Mouse (Mus musculus): ENCODE data around the gene Lrrc7. TPM values are rescaled to one million over a fixed set of nuclear protein-coding genes. Genes with fewer than 3 reads are reported as not detected.

Lrrc7 gene
- polyA plus RNA-seq, 1 experiment = not detected

DNA sequence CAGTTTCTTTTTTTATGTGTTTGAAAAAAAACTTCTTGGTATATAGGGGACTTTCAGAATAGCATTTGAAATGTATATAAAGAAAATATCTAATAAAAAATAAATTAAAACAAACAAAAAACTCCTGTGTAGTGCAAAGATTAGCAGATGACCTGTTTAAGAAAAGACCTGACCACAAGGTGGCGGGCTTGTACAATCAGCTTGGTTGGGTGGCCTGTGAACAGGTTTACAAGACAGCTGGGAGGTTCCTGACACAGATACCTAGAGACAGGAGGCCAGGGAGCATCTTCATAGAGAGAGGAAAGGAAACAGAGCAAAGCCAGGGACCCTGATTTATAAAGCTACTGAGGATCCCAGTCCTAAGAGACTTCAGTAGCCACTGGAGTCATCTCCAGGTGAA is 186.1 kb downstream of the Lrrc7 start:
- TF ChIP-seq CTCF (IDR thresholded peaks at IDR 0.05; ENCODE audit: extremely low read depth, insufficient read length, insufficient replicate concordance, low read depth, low read length) (no peak), POLR2A (IDR thresholded peaks at IDR 0.05; ENCODE audit: low read depth, low read length) (no peak)
- H3K36me3 ChIP-seq (ENCODE audit: control insufficient read depth, insufficient read depth, low read length) = no peaks in the 10 kb centered on the region
- no peaks in the 10 kb centered on the region for H3K4me1 ChIP-seq (ENCODE audit: control insufficient read depth, insufficient read depth, insufficient read length, low read length)
- H3K27me3 ChIP-seq (ENCODE audit: control insufficient read depth, insufficient read depth, low read length) = no peaks in the 10 kb centered on the region
- H3K4me3 ChIP-seq (ENCODE audit: low read depth, low read length) = no peak overlapping the region
- H3K27ac ChIP-seq (ENCODE audit: insufficient read depth, low read depth, low read length) = no peak overlapping the region
- 9% methylated on average over 1 of the region's 1 CpGs for WGBS

DNA sequence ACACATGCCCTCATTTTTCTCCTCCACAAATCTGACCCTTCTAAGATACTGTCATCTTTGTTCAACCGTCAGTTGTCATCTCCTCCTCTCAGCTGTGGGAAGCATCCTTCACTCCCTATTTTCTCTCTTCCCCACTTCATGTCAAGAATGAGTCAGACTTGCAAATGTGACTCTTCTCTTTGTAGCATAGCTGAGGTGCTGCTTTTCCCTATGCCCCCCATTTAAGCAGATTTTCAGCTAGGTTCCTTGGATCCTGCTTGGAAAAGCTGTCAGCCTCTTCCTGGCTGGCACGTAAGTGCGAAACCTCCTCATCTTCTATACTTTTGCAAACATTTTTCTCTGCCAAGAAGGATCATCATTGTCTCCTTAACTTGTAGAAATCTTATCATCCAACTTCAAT is 192.9 kb downstream of the Lrrc7 start:
- no peak overlapping the region for H3K4me3 ChIP-seq (ENCODE audit: low read depth, low read length)
- no peaks in the 10 kb centered on the region for H3K4me1 ChIP-seq (ENCODE audit: control insufficient read depth, insufficient read depth, insufficient read length, low read length)
- WGBS = 89% methylated on average over 3 of the region's 3 CpGs
- TF ChIP-seq CTCF (IDR thresholded peaks at IDR 0.05; ENCODE audit: extremely low read depth, insufficient read length, insufficient replicate concordance, low read depth, low read length) = no peak
- TF ChIP-seq POLR2A (IDR thresholded peaks at IDR 0.05; ENCODE audit: low read depth, low read length) = no peak
- no peak overlapping the region for H3K27ac ChIP-seq (ENCODE audit: insufficient read depth, low read depth, low read length)
- H3K36me3 ChIP-seq (ENCODE audit: control insufficient read depth, insufficient read depth, low read length) = no peaks in the 10 kb centered on the region
- H3K27me3 ChIP-seq (ENCODE audit: control insufficient read depth, insufficient read depth, low read length) = no peaks in the 10 kb centered on the region

DNA sequence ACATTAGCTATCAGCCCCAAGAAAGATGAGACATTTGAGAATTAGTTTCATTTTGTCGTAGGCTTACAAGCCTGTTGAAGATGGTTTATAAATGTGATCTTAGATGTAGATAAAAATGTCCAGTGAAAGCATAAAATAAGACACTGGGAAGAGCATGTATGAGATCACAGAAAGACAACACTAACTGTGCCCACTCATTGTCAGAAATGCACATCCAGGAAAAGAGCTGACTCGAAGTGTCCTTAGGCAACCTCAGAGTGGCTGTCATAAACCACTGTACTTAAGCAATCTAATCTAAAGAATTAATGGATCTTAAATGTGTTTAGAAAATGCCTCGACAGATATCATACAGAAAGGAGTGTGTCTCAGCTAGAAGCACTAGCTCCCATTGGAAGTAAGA is 196.2 kb downstream of the Lrrc7 start:
- no peaks in the 10 kb centered on the region for H3K36me3 ChIP-seq (ENCODE audit: control insufficient read depth, insufficient read depth, low read length)
- H3K4me1 ChIP-seq (ENCODE audit: control insufficient read depth, insufficient read depth, insufficient read length, low read length) = no peaks in the 10 kb centered on the region
- 55% methylated on average over 3 of the region's 3 CpGs for WGBS
- TF ChIP-seq POLR2A (IDR thresholded peaks at IDR 0.05; ENCODE audit: low read depth, low read length) (no peak), CTCF (IDR thresholded peaks at IDR 0.05; ENCODE audit: extremely low read depth, insufficient read length, insufficient replicate concordance, low read depth, low read length) (no peak)
- H3K27me3 ChIP-seq (ENCODE audit: control insufficient read depth, insufficient read depth, low read length) = no peaks in the 10 kb centered on the region
- no peak overlapping the region for H3K4me3 ChIP-seq (ENCODE audit: low read depth, low read length)
- H3K27ac ChIP-seq (ENCODE audit: insufficient read depth, low read depth, low read length) = no peak overlapping the region

DNA sequence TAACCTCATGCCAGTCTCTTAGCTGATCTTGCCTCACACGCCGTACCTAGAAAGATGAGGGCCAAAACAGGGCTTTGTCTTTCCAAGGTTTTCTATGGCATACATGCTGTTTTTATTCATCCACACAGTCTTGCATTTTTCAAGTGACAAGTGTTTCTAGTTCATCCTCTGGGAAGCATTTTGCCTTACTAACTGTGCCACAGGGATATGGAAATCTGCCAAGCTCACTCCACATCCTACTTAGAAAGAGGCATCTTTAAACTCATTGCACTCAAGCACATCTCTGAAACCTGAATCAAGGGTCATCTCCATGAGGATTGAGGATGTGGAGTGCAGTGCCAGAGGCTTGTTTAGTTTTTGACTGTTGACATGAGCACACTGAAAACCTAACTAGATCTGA is 199.9 kb downstream of the Lrrc7 start:
- Histone ChIP-seq H3K36me3 (ENCODE audit: control insufficient read depth, insufficient read depth, low read length) (no peaks in the 10 kb centered on the region), H3K4me3 (ENCODE audit: low read depth, low read length) (no peak overlapping the region), H3K4me1 (ENCODE audit: control insufficient read depth, insufficient read depth, insufficient read length, low read length) (no peaks in the 10 kb centered on the region), H3K27ac (ENCODE audit: insufficient read depth, low read depth, low read length) (no peak overlapping the region), H3K27me3 (ENCODE audit: control insufficient read depth, insufficient read depth, low read length) (no peaks in the 10 kb centered on the region)
- TF ChIP-seq CTCF (IDR thresholded peaks at IDR 0.05; ENCODE audit: extremely low read depth, insufficient read length, insufficient replicate concordance, low read depth, low read length) (no peak), POLR2A (IDR thresholded peaks at IDR 0.05; ENCODE audit: low read depth, low read length) (no peak)
- 90% methylated on average over 2 of the region's 2 CpGs for WGBS

DNA sequence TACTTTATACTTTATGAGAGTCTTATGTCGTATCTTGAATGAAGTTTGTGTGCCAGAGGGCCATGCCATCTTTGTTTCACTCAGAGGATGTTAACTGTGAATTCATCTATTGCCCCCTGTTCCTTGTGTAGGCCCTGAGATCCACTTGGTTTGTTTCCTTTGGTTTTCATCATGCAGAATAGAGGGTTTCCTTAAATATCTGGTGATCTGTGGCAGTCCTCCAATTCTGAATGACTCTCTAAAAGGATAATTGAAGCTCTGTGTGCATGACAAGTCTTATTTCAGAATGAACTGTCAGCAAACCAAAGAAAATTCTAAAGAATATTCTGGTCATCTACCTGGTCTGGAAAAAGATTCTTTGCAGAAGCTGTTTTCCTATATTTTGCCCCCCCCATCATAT is 205.3 kb downstream of the Lrrc7 start:
- Histone ChIP-seq H3K4me1 (ENCODE audit: control insufficient read depth, insufficient read depth, insufficient read length, low read length) (no peaks in the 10 kb centered on the region), H3K4me3 (ENCODE audit: low read depth, low read length) (no peak overlapping the region), H3K27me3 (ENCODE audit: control insufficient read depth, insufficient read depth, low read length) (no peaks in the 10 kb centered on the region), H3K27ac (ENCODE audit: insufficient read depth, low read depth, low read length) (no peak overlapping the region), H3K36me3 (ENCODE audit: control insufficient read depth, insufficient read depth, low read length) (no peaks in the 10 kb centered on the region)
- TF ChIP-seq CTCF (IDR thresholded peaks at IDR 0.05; ENCODE audit: extremely low read depth, insufficient read length, insufficient replicate concordance, low read depth, low read length) (no peak), POLR2A (IDR thresholded peaks at IDR 0.05; ENCODE audit: low read depth, low read length) (no peak)
- WGBS = 81% methylated on average over 1 of the region's 1 CpGs

DNA sequence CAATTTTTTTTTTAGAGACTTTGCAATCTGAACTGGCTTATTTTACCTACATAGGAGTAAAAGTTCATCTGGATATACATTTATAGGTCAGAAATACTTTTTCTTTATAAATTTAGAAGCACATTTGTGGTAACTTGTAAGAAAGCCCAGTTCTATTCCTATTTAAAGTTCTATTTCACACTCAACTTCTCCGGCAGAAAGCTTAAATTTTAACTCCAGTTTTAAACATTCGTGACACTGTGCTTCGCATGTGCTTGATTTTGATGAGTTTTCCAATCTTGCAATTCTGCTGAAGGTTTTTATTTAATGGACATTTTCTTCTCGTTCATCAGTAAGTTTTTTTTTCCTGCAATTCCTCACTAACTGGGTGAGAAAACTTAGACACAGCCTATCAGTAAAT is 205.8 kb downstream of the Lrrc7 start:
- H3K27me3 ChIP-seq (ENCODE audit: control insufficient read depth, insufficient read depth, low read length) = no peaks in the 10 kb centered on the region
- no peak overlapping the region for H3K4me3 ChIP-seq (ENCODE audit: low read depth, low read length)
- no peak overlapping the region for H3K27ac ChIP-seq (ENCODE audit: insufficient read depth, low read depth, low read length)
- no peaks in the 10 kb centered on the region for H3K36me3 ChIP-seq (ENCODE audit: control insufficient read depth, insufficient read depth, low read length)
- TF ChIP-seq POLR2A (IDR thresholded peaks at IDR 0.05; ENCODE audit: low read depth, low read length) (no peak), CTCF (IDR thresholded peaks at IDR 0.05; ENCODE audit: extremely low read depth, insufficient read length, insufficient replicate concordance, low read depth, low read length) (no peak)
- WGBS = 85% methylated on average over 4 of the region's 4 CpGs
- H3K4me1 ChIP-seq (ENCODE audit: control insufficient read depth, insufficient read depth, insufficient read length, low read length) = no peaks in the 10 kb centered on the region

DNA sequence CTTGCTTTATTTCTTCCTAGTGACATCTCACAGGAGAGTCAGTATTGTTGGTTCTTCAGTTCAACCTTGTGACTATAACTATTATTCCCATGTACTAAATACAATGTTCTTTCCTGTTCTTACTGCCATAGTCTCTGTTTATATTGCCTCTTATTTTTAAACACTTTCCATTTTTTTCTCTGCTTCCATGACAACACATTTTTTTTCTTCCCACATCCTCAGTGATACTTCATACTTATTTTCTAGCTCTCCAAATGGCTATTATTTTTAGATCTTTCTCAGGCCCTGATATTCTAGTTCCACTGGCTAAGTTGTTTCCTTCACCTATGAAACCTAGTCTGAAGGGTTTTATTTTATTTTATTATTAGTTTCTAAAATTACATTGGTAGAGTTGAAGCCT is 221.2 kb downstream of the Lrrc7 start:
- Histone ChIP-seq H3K4me1 (ENCODE audit: control insufficient read depth, insufficient read depth, insufficient read length, low read length) (no peaks in the 10 kb centered on the region), H3K27ac (ENCODE audit: insufficient read depth, low read depth, low read length) (no peak overlapping the region), H3K4me3 (ENCODE audit: low read depth, low read length) (no peak overlapping the region), H3K36me3 (ENCODE audit: control insufficient read depth, insufficient read depth, low read length) (no peaks in the 10 kb centered on the region), H3K27me3 (ENCODE audit: control insufficient read depth, insufficient read depth, low read length) (no peaks in the 10 kb centered on the region)
- no peak for TF ChIP-seq CTCF (IDR thresholded peaks at IDR 0.05; ENCODE audit: extremely low read depth, insufficient read length, insufficient replicate concordance, low read depth, low read length)
- TF ChIP-seq POLR2A (IDR thresholded peaks at IDR 0.05; ENCODE audit: low read depth, low read length) = no peak

DNA sequence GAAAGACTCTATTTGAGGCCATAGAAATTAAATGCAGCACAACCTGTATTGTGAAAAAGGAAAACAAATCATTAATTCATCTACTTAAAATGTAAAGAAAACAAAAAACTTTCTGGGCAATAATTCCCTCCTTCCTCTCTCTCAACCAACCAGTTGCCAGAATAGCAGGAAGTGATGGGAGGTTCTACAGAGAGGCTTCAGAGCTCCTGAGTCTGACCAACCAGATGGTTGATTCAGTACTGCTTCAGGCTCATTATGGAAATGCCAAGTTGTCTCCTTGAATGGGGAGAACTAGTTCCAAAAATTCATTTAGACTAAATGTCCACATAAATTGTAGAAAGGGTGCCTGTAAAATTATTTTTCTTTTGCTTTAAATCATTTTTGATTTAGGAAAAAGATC is 231.9 kb downstream of the Lrrc7 start:
- no peaks in the 10 kb centered on the region for H3K27me3 ChIP-seq (ENCODE audit: control insufficient read depth, insufficient read depth, low read length)
- no peak overlapping the region for H3K27ac ChIP-seq (ENCODE audit: insufficient read depth, low read depth, low read length)
- TF ChIP-seq CTCF (IDR thresholded peaks at IDR 0.05; ENCODE audit: extremely low read depth, insufficient read length, insufficient replicate concordance, low read depth, low read length) (no peak), POLR2A (IDR thresholded peaks at IDR 0.05; ENCODE audit: low read depth, low read length) (no peak)
- no peaks in the 10 kb centered on the region for H3K4me1 ChIP-seq (ENCODE audit: control insufficient read depth, insufficient read depth, insufficient read length, low read length)
- no peak overlapping the region for H3K4me3 ChIP-seq (ENCODE audit: low read depth, low read length)
- no peaks in the 10 kb centered on the region for H3K36me3 ChIP-seq (ENCODE audit: control insufficient read depth, insufficient read depth, low read length)
